Mouse (Mus musculus): ENCODE measurements around the gene Vmn2r50. TPM values are rescaled to one million over a fixed set of nuclear protein-coding genes. Genes with fewer than 3 reads are reported as not detected.
"Not testable (repeated sequence)": the region's sequence is repeated elsewhere in the genome, so short reads cannot be mapped to it uniquely, and the experiment has no call there.

Gene Vmn2r50
- not detected for total RNA-seq (2021)
- long read RNA-seq, experiment 1: 0 reads
- long read RNA-seq, experiment 2: 0 reads

DNA sequence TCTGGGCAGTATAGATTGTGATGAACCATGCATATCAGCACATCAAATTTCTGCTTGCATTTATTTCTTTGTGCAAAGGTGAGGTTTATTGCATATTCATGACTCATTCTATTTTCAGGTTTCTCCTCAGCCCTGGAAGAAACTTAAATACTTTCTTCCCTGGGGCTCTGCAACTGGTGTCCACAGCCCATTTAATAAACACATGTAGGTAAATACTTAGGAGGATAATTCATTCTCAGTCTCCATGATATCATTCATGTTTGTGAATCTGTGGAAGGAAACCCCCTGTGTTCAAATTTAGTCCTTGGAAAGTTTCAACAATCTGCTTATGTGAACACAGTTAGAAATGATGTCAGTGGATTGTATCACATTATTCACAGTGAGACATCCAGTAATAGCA, at the start of gene Vmn2r50:
Gene Vmn2r50, minus strand, starts transcription at position 101 of the 400 bp plus-strand sequence.
- not testable (repeated sequence) for DNase-seq

DNA sequence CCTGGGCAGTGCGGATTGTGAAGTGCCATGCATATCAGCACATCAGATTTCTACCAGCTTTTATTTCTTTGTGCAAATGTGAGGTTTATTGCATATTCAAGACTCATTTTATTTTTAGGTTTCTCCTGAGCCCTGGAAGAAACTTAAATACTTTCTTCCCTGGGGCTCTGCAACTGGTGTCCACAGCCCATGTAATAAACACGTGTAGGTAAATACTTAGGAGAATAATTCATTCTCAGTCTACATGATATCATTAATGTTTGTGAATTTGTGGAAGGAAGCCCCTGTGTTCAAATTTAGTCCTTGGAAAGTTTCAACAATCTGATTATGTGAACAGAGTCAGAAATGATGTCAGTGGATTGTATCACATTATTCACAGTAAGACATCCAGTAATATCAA, 60.9 kb downstream of the Vmn2r50 start, which contains the start of gene Vmn2r49:
Gene Vmn2r49, minus strand, starts transcription at position 101 of the 400 bp plus-strand sequence.
- not testable (repeated sequence) for DNase-seq

Other genes starting within 250 kb of the Vmn2r50 start
- gene Vmn2r47, start 212.0 kb downstream of the Vmn2r50 start, total RNA-seq (2021): not detected
- not detected for gene Vmn2r48, start 99.7 kb downstream of the Vmn2r50 start, total RNA-seq (2021)
- gene Vmn2r49, start 61.0 kb downstream of the Vmn2r50 start, total RNA-seq (2021): not detected
- gene Vmn2r51, start 52.4 kb upstream of the Vmn2r50 start, total RNA-seq (2021): not detected
- not detected for gene Vmn2r52, start 123.3 kb upstream of the Vmn2r50 start, total RNA-seq (2021)
- not detected for gene Vmn1r66, start 224.7 kb upstream of the Vmn2r50 start, total RNA-seq (2021)

All from adrenal gland, postnatal 10 days (tissue).